Mouse (Mus musculus): ENCODE measurements around the gene Vti1a.

GRCm38 (mm10) chr19:55635488-55635887, 319.4 kb downstream of the Vti1a start:
- TF ChIP-seq CTCF (IDR thresholded peaks at IDR 0.05; ENCODE audit: low read depth, low read length) (no peak), POLR2A (IDR thresholded peaks at IDR 0.05; ENCODE audit: insufficient read depth, low read length) (no peak)
